Mouse (Mus musculus) bone marrow, adult 2 months (tissue): ENCODE measurements around the gene Tmem56.

Experiments
- CTCF ChIP-seq: fragments of 200-500 bp; IDR thresholded peaks from 2 replicates; pipeline ENCODE4 v1.5.1; 2011; ENCODE audit warnings: low read length, control low read depth; ENCODE audit not compliant: control insufficient read depth, insufficient read depth
- POLR2A ChIP-seq: fragments of 200-500 bp; IDR thresholded peaks from 2 replicates; pipeline ENCODE4 v1.6.1; 2011; ENCODE audit warnings: low read depth, mild to moderate bottlenecking, control low read depth, low read length, borderline replicate concordance; ENCODE audit not compliant: control insufficient read depth

- TF ChIP-seq POLR2A (no peak), CTCF (no peak)
Measured at GRCm38 (mm10) chr3:121323371-121323770, 40.5 kb upstream of the Tmem56 start.
